Comparison of ENCODE assay signal across 26 mouse cellular contexts in the genomic region with DNA sequence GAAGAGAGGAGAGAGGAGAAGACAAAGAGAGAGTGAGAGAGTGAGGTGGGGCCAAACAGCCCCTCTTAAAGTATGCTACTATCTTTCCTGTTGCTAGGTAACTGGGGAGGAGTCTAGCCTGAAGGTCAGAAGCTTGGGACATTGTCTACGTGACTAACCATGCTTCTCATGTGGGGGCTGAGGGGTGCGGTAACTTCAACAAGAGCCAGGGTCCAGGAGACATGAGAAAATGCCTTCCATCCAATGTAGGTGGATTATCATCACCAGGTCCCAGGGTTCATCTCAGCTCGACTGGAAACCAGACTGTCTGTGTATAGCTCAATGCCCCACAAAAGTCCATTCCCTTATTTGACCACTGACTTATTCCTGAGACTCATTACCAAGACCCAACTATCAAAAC.
"Had no signal": no experiment of that assay in that cellular context is flagged by ENCODE, and none has a peak within 500 bp of the region (broad histone marks: within the 10 kb centered on the region; RNA-seq: fewer than 3 reads in every experiment).

No protein-coding gene starts in this region.

- H3K9ac ChIP-seq: heart, embryonic 13.5 days; heart, embryonic 15.5 days; hindbrain, embryonic 13.5 days; hindbrain, embryonic 15.5 days; kidney, embryonic 15.5 days; limb, embryonic 13.5 days; limb, embryonic 15.5 days; liver, embryonic 12.5 days; liver, embryonic 14.5 days had no signal

- ATAC-seq: hindbrain, postnatal 0 days; intestine, embryonic 16.5 days; liver, embryonic 12.5 days had no signal

- DNase-seq: gastrocnemius, postnatal 14 days; gastrocnemius, postnatal 36 days; heart, adult 11 months; heart, adult 2 months; heart, postnatal 14 days; heart, postnatal 36 days; kidney, adult 11 months; kidney, adult 2 months; kidney, adult 9 months; kidney, postnatal 10 days; kidney, postnatal 25 days; layer of hippocampus, adult 9-11 months; layer of hippocampus, postnatal 36 days; left cerebral cortex, postnatal 4 days had no signal

- H3K9me3 ChIP-seq: heart, embryonic 13.5 days; heart, embryonic 15.5 days; hindbrain, embryonic 13.5 days; hindbrain, embryonic 15.5 days; kidney, embryonic 15.5 days; limb, embryonic 13.5 days; limb, embryonic 15.5 days; liver, embryonic 12.5 days had no signal

- H3K36me3 ChIP-seq: heart, embryonic 13.5 days; heart, embryonic 15.5 days; hindbrain, embryonic 13.5 days; hindbrain, embryonic 15.5 days; kidney, embryonic 15.5 days; limb, embryonic 13.5 days; limb, embryonic 15.5 days; liver, embryonic 12.5 days had no signal

- H3K27ac ChIP-seq: heart, adult 2 months; heart, embryonic 13.5 days; heart, embryonic 15.5 days; hindbrain, embryonic 13.5 days; hindbrain, embryonic 15.5 days; hindbrain, postnatal 0 days; kidney, embryonic 15.5 days; limb, embryonic 13.5 days; limb, embryonic 15.5 days; liver, embryonic 12.5 days; liver, embryonic 14.5 days had no signal

- H3K4me1 ChIP-seq: heart, embryonic 13.5 days; heart, embryonic 15.5 days; hindbrain, embryonic 13.5 days; hindbrain, embryonic 15.5 days; kidney, embryonic 15.5 days; limb, embryonic 13.5 days; limb, embryonic 15.5 days; liver, embryonic 12.5 days had no signal

- H3K27me3 ChIP-seq: heart, embryonic 13.5 days; heart, embryonic 15.5 days; hindbrain, embryonic 13.5 days; hindbrain, embryonic 15.5 days; kidney, embryonic 15.5 days; limb, embryonic 13.5 days; limb, embryonic 15.5 days; liver, embryonic 12.5 days had no signal

- H3K4me3 ChIP-seq: heart, adult 2 months; heart, embryonic 13.5 days; heart, embryonic 15.5 days; hindbrain, embryonic 13.5 days; hindbrain, embryonic 15.5 days; kidney, embryonic 15.5 days; limb, embryonic 13.5 days; limb, embryonic 15.5 days; liver, embryonic 12.5 days had no signal

- H3K4me2 ChIP-seq: heart, embryonic 11.5 days; heart, embryonic 13.5 days; heart, embryonic 15.5 days; hindbrain, embryonic 13.5 days; hindbrain, embryonic 15.5 days; kidney, embryonic 15.5 days; limb, embryonic 13.5 days; limb, embryonic 15.5 days; liver, embryonic 12.5 days had no signal
